Mouse (Mus musculus): ENCODE results near the gene Mark2.
A peak's percentile ranks its signal among the peaks of the same experiment; 100 is the strongest.

Gene Mark2

DNA sequence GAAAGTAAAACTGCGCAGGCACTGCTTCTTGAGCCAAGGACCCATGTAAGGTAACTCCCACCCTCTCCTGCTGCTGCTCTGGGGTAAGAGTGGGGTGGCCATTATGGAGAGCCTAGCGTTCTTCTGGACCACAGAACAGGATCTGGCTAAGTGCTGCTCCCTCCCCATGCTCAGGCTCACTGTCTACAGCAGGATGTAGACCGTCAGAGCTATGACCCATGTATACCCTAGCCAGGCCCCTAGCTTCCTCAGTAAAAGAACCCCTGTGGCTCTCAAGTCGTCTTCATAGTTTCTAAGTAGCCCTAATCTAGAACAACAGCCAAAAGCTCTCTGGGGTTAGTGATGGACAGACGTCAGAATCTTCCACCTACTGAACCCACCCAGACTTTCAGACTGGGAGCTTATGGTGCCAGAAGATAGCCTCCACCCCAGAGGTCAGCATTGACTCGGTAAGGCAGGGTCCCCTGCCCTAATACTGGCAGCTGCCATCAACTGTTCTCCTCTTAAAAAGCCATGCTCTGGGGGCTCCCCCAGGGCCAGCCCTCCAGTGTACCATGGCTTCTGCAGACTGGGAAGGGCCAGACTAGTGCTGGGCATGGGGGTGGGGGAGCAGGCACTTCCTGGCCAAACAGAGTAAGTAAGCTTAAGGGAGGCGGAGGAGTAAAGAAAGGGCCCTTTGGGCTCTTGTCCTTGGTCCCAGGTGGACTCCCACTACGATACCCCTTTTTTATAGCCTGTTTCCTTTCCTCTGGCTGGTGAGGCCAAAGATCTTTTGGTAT is 47.4 kb downstream of the Mark2 start:
- no peak for DNase-seq

GRCm38 (mm10) chr19:7291958-7292709 is 49.5 kb downstream of the Mark2 start:
- no peak for DNase-seq

GRCm38 (mm10) chr19:7289767-7290166 is 51.9 kb downstream of the Mark2 start:
- no peak for DNase-seq

- no peak for DNase-seq
Observed at GRCm38 (mm10) chr19:7288288-7288687, 53.4 kb downstream of the Mark2 start.

GRCm38 (mm10) chr19:7286563-7287315 is 54.9 kb downstream of the Mark2 start:
- DNase-seq: no peak

DNA sequence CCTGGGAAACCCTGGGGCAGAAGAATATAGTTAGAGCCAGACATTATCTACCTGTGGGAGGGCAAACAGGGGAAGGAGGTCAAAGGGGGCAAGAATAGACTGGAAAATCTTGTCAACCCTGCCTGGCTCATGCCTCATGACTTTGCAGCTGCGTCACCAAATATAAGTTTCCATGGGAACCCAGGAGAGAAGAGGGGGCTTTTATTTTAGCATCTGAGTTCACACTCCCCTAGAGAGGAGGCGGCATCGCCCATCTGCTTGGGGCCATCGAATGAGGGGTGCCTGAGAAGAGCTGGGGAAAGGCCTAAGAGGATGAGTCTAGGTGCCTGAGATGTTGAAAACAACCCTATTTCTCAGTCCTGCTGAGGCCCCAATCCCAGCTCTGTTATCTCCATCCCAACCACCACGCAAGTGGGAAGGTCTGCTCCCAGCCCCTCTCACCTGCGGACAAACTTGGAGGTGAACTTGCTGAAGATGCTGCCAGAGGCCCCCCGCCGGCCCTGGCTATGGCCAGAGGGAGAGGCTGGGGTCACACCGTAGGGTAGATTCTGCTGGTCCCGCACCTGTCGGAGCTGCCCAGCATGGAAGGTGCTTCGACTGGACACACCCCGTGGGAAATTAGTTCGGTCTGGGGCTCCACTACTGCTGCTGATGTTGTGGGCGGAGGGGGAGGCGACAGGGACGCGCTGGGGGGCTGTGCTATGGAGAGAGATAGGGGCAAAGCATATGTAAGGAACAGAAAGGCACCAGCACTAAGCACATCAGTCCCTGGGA is 60.9 kb downstream of the Mark2 start:
- no peak for DNase-seq

DNA sequence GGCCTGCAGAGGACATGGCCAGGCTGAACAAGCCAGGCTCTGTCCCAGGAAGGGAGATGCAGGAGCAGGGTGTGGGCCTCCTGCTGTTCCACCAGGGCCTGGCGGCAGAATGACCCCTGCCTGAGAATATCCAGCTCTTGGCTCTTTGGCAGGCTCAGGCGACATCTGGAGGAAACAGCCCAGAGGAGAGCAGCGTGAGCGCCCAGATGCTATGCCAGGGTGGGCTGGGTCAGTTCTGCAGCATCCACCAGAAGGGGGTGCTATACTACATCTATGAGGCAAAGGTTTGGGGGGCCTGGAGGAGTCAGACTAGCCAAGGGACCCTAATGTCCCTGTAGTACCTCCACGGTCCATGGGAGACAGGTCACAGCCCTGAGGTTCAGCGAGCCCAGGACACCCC is 62.5 kb downstream of the Mark2 start:
- DNase-seq: peak; percentile 82

GRCm38 (mm10) chr19:7278200-7278906 is 63.3 kb downstream of the Mark2 start:
- DNase-seq: no peak

- no peak for DNase-seq
Observed at GRCm38 (mm10) chr19:7276796-7277195, 64.9 kb downstream of the Mark2 start.

DNA sequence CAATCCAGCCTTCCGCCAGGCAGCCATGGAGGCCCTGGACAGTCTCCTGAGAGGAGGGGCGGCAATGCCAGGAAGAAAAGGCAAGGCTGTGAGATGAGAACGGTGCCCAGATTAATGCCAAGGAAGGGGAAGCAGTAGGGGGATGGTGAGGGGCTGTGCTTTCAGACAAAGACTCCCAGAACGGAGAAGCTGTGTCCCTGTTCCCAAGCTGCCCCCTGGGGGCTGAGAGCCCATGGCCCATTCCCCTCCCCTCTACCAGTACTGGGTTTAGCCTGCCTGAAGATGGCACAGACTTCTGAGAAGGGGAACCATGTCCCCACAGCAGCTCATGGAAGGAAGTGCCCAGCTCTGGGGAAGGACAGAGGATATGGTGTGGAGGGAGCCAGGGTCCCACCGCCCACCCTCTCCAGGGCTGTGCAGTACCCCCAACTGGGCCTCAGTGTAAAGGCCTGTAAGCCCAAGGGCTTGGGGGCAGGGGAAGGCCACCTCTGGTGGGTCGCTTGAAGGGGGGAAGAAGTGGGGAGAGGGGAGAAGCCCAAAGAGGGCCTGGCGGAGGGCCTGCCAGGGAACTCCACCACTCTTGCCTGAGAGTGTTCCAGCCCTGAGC is 65.5 kb downstream of the Mark2 start:
- DNase-seq: no peak

GRCm38 (mm10) chr19:7275131-7275789 is 66.4 kb downstream of the Mark2 start:
- no peak for DNase-seq

GRCm38 (mm10) chr19:7274326-7274990 is 67.2 kb downstream of the Mark2 start:
- DNase-seq: no peak

GRCm38 (mm10) chr19:7273486-7273885 is 68.2 kb downstream of the Mark2 start:
- DNase-seq: no peak

DNA sequence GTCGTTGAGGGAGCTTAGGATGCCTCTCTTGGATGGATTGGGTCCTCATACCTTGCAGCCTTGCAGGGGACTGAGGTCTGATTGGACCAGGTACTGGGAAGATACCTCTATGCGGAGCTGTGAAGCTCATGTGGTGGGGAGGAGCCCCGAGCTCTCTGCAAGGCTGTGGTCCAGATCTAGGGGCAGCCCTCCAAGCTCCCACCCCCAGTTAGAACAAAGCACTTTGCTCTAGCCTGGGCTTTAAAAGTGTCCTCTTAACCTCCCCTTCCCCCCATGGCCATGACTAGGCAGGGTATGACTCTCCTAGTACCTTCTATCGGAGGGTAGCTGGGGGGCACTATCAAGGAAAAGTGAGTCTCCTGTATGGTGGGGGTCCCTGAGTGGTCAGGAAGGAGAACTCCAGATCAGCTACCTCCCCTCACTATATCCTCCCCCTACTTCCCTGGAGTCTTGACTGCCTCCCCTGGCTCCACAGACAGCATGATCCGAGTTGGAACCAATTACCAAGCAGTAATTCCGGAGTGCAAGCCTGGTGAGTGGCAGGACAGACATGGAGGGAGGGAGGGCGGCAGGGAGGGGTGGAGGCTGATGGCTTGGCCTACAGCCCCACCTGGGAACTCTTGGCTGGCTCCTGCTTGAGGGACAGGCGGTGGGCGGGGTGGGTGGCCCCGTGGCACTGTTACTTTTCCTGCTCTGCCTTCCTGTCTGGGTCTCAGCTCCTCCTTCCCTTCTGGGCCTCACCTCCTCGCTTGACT is 72.2 kb downstream of the Mark2 start:
- no peak for DNase-seq

GRCm38 (mm10) chr19:7268722-7269090 is 73.0 kb downstream of the Mark2 start:
- peak; percentile 89 for DNase-seq

DNA sequence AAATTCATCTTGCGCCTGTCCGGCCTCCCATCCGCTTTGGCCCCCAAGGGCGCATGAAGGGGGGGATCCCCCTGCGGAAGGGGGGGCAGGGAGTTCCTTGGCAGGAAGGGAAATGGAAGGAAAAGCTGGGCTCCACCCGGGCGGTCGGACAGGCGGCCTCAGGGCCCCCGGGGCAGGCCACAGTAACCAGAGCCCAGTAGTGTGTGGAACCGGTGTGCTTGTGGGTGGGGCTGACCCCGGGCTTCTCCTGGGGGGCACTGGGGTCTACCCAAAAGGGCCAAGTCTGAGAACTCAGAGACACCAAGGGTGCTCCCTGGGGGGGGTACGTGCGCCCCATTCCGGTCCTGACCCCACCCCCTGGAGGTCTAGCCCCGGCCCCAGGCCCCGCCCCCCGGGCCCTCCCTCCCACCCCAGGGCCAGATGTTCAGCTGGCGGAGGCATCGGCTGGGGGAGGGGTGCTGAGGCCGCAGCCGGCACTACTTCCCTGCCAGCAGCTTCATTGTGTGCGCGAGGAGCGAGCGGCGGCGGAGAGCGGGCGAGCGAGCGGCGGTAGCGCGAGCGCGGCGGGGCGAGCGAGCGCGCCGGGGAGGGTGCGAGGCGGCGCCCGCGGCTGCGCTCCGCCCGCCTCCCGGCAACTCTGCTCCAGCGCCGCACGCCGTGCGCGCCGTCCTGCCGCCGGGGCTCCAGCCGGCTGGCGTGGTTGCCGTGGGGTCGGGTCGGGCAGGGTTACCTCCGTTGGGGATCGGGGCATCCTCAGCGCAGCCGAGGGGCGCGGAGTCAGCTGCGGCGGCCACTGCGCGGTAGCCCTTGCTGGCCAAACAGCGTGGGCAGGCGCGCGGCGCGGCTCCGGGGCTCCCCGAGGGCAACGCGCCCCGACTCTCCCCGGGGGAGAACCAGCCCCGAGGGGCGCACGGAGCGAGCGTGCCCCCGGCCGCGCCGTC is 73.6 kb downstream of the Mark2 start:
- peak; percentile 90 for DNase-seq

- DNase-seq: peak; percentile 86
Observed at GRCm38 (mm10) chr19:7267091-7267741, 74.4 kb downstream of the Mark2 start, which contains the start of gene Rcor2. Rcor2 (plus strand) TSS chr19:7267325.

- no peak for DNase-seq
Observed at GRCm38 (mm10) chr19:7266421-7266831, 75.2 kb downstream of the Mark2 start.

All from lung, postnatal 10 days (tissue).